Mouse (Mus musculus): ENCODE measurements around the gene Olfr434.

- TF ChIP-seq CTCF (IDR thresholded peaks at IDR 0.05; ENCODE audit: low read depth, low read length), result no peak
- TF ChIP-seq POLR2A (IDR thresholded peaks at IDR 0.05; ENCODE audit: borderline replicate concordance, low read depth, low read length), result no peak
These were observed 14.7 kb upstream of the Olfr434 start for GRCm38 (mm10) chr6:43198094-43198493.

All from bone marrow macrophage, adult 2 months (primary cell).